Mouse (Mus musculus): ENCODE data around the gene Gm5294.
A peak's percentile ranks its signal among the peaks of the same experiment; 100 is the strongest.

Gene Gm5294

DNA sequence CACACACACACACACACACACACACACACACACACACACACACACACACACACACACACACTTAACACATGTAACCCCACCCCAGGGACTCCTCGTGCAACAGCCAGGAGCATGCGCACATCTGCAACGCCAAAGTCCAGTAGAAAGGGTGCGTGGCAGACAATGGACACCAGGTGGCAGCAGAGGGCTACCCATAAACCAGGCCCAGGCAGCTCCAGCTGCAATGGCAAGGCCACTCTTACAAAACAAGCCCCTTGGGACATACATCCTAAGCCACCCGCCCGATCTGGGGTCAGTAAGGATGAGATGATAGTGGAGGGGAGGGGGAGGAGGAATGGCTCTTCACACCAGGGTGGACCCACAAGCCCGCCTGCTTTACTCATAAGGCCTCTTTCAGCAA, 28.2 kb downstream of the Gm5294 start:
- DNase-seq (ENCODE audit: extremely low read depth, low read depth, low spot score), result no peak

DNA sequence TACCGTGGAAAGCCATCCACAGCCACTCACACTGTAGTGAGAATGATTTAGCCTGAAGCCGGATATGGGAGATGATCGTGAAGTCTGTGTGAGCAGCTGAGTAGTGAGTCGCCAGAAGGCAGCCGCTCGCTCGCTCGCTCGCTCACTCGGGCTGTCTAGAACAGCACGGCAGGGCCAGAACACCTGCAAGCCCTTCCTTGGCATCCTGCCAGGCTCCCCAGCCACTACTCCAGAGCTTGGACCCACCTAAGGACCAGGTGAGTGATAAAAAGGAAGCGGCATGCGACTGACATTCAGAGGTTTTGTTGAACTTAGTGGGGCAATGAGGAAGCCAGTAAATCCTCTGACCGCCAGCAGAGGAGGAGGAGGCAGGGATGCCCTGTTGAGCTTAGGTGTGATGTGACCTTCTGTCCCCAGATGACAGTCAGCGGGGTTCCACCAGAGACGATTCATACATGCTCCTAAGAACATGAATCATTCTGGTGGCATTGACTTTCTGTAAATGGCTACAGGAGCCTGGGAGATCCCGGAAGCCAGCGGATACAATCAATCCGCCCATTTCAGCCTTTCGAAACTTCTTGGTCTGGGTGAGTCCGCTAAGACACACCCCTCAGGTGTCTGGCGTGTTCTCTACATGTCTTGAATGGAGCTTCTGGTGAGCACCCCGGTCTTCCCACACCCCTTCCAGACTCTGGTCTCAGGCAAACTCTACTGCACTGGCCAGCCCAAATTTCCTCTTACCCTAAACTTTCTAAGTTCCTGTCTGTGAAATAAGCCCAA, 30.0 kb downstream of the Gm5294 start:
- no peak for DNase-seq (ENCODE audit: extremely low read depth, low read depth, low spot score)

DNA sequence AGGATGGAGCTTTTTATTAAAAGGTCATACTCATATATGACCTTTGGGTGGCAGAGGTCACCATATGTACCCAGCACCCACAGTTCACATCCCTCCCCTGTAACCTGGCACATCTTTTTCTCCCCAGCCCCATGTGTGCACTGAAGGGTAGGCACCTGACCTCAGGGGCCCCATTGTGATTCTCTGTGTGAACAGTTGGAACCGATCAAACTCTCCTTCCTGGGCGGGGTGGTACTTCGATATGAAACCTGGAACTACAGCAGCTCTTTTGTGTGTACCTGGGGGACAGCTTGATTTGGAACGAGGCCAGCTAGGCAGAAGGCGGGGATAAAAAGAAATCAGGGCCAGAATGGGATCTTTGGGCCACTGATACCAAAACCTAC, 30.6 kb downstream of the Gm5294 start:
- DNase-seq (ENCODE audit: extremely low read depth, low read depth, low spot score), result no peak

DNA sequence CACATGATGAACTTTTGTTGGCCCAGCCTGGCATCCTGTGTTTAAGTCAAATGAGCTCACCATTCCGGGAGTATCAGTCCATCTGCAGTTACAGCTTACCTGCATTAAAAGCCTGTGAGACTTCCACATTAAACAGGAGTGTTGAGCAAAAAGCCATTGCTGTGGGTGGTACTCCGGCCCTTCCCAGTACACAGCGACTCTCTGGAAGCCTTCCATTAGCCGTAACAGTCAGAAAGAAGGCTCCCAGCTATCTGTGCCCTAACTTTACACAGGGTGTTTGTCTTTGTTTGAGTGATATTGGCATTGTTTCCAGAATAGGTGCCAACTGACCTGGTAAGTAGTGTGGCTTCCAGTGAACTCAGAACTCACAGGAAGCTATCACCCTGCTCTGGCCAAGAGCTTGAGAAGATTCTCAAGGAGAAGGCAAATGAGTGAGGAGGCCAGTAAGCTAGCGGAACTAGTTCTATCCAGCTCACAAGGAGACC, 31.5 kb downstream of the Gm5294 start:
- DNase-seq (ENCODE audit: extremely low read depth, low read depth, low spot score), result peak; percentile 89

DNA sequence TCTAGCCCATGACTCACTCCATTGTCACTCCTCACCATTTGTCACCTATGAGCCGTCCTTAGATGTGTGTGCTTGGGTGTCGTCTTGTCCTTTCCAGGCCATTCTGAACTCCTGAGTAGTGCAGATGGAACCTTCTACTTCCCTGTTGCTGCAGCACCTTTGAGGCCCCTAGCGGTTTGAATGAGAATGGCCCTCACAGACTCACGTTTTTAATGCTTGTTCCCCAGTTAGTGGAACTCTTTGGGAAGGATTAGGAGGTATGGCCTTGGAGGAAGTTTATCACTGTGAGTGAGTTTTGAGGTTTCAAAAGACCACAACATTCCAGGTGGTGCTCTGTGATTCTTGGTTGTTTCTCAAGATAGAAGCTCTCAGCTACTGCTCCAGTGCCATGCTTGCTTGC, 32.3 kb downstream of the Gm5294 start:
- no peak for DNase-seq (ENCODE audit: extremely low read depth, low read depth, low spot score)

DNA sequence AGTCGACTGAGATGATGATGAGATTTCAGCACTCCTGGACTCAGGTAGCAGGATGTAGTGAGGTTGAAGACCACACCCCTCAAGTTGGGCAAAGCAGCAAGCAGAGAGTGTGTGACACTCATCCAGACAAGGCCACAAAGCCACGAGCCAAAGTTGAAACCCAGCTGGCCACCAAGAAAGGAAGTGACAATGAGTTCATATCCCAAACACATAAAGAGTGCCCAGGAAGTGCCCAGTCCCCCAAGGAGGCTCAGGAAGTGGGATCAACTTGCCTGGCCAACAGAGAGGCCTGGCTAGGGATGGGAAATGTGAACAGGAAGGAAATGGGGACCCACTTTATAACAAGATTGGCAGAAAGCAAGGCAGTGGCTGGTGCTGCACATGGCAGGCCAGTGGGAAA, 33.5 kb downstream of the Gm5294 start:
- DNase-seq (ENCODE audit: extremely low read depth, low read depth, low spot score), result no peak

DNA sequence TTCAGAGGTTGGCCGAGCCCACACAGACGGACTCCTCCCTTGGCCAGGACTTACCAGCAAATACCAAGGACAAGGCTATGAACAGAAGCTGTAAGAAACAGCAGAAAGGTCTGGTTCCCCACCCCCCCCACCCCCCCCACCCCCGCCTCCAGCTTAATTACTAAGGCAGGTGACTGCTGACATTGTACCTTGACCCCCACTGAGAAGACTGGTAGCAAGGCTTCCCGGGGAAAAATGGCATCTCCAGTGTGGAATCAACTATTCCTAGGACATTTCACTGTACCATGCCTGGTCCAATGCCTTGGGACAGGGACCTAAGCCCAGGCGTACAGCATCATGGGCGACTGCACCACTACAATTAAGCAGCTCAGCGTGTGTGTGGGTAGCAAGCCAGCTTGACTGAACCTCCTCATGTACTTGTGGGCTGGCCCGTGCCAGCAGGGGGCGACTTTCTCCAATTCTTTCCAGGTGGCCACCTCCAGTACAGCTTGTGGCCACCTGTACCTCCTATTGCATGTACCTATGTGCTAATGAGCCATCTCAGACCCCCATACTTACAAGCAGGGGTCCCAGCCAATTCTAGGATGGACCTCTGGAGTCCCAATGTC, 37.2 kb downstream of the Gm5294 start:
- no peak for DNase-seq (ENCODE audit: extremely low read depth, low read depth, low spot score)

DNA sequence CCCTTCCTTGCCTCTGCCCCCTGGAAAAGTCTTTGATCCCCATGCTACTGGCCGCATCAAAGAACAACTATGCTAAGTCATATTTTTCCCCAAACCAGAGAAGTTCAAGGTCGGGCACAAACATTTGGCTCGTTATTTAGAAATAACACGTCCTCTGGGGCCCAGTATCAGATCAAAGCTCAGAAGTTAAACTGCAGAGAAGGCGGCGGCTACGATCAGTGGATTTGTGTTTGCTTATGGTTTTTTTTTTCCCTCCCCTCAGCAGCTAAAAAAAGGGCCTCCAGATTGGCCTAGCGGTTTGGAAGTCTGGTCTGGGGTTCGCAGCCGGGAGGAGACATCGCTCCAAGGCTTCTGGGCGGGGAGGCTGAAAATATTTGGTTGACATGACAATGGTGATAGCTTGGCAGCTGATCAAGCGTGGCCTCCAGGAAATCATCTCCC, 38.0 kb downstream of the Gm5294 start:
- no peak for DNase-seq (ENCODE audit: extremely low read depth, low read depth, low spot score)

DNA sequence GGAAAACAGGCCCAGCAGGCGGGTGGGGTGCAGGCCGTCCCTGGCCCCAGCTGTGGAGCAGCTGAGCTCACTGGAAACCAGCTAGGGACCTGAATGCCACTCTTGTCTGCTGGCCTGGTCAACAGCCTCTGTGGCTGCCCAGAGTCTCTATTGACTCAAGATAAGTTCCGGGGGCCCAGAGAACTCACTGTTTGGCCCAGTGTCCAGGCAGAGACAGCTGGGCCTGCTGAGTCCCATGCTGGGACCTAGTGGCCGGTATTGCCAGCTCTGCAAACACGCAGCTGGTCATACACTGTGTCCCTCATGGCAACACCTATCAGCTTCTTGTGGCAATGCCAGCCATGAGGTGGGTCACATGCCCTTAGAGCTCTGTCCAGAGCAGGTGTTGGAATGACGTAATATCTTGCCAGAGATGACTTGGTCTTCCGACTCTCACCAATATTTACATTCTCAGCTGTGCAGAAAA, 43.8 kb downstream of the Gm5294 start:
- no peak for DNase-seq (ENCODE audit: extremely low read depth, low read depth, low spot score)

DNA sequence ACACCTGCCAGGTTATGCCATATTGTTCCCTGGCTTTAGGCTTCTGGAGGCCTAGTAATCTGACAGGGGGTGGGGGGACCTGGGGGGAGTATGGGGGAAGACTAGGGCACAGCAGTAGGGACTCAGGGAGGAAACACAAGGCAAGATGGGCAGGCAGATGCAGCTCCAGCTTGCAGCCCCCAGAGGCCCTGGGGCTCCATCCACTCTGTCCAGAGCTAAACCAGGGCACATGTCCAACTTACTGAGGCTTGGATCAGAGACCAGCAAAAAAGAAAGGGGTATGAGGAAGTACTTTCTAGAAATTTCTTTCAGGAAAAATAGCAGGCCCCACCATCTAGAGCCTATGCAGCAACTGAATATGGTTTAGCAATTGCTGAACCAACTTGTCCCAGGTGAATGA, 44.3 kb downstream of the Gm5294 start:
- DNase-seq (ENCODE audit: extremely low read depth, low read depth, low spot score), result no peak

DNA sequence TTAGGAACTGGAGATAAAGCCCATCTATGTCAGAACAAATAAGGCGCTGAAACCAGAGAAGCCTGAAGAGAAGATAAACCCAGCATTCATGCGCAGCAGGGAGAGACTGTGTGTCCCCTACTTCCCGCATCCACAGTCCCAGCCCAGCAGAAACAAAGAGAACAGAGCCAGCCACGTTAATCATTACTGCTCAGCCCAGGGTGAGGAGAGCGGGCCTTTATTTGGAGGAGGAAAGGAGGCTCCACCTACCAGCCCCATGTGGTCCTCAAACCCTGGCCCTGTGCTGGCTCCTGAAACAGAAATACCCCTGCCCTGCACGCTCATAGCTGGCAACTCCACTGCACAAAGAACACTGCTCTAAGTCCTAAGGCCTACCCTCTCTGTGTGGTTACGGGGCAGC, 45.0 kb downstream of the Gm5294 start:
- DNase-seq (ENCODE audit: extremely low read depth, low read depth, low spot score), result no peak

DNA sequence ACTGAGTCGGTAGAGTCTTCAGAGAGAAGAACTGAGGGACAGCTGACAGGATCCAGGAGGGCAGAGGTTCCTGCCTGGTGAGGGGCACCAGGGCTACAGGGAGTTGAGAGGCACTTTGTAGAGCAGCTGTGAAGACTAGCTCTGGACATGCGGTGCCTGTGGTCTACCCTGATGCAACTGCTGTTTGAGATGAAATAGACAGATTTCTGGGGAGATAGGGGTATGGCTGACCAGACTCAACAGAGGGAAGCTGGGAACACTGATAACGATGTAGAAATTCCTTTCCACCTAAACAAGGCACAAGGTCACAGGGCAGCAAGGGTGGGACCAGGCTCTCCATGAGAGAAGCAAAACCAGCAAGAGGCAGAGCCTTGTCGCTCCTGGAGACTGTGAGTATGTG, 45.8 kb downstream of the Gm5294 start:
- no peak for DNase-seq (ENCODE audit: extremely low read depth, low read depth, low spot score)

Data from fat pad, adult 2 months (tissue).